Mouse (Mus musculus) T-helper 2 cell (primary cell): ENCODE measurements around the gene Serpinf1.
"Not testable (repeated sequence)": the region's sequence is repeated elsewhere in the genome, so short reads cannot be mapped to it uniquely, and the experiment has no call there.

Experiments used
- in situ Hi-C: fragments of 300-600 bp; cut with MboI, MseI; formaldehyde crosslinking; loops from one replicate; pipeline ENCODE4 v1.15.1; 2025; ENCODE audit warnings: high pct_unique_total_duplicates

The Serpinf1 gene

GRCm38 (mm10) chr11:75422013-75422792 lies at the start of gene Serpinf1:
Gene Serpinf1 (minus strand): TSS chr11:75422701.
- in situ Hi-C loops, result no loop called here

DNA sequence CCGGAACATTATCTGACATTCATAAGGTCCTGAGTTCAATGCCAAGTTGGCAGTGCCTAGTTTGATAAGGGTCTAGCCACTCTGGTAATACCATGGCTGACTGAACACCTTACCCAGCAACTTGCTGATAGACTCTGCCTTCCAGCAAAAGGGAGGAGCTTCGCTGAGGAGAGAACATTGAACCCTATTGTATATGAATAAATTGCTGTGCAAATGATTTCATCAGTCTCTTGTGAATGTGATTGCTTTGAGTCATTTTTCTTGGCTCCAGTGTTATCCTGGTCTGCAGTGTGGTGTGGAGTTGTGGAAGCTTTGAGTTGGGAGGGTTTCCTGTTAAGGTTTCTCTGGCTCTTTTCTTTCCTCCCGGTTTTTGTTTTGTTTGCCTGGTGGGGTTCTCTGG lies 48.2 kb upstream of the Serpinf1 start:
- in situ Hi-C loops, result no loop called here

- in situ Hi-C loops, result no loop called here
Measured at GRCm38 (mm10) chr11:75469261-75469660, 46.8 kb upstream of the Serpinf1 start.

DNA sequence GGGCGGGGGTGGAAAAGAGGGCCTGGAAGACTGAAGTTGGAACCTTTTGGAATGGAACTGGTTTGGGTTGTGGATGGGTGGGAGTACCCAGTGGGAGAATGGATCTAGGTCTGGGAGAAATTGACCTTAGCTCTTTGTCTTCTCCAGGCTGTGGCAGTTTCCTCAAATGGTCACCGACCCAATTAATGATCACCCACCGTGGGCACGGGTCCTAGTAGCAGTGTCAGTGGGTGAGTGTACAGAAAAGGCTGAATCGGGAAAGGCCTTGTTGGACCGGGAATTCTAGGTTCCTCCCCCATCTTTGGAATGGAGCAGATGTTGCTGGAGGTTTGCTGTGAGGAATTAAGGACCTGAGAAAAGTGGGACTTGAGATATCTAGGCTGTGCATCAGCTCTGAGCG lies 45.9 kb upstream of the Serpinf1 start:
- in situ Hi-C loops, result no loop called here

DNA sequence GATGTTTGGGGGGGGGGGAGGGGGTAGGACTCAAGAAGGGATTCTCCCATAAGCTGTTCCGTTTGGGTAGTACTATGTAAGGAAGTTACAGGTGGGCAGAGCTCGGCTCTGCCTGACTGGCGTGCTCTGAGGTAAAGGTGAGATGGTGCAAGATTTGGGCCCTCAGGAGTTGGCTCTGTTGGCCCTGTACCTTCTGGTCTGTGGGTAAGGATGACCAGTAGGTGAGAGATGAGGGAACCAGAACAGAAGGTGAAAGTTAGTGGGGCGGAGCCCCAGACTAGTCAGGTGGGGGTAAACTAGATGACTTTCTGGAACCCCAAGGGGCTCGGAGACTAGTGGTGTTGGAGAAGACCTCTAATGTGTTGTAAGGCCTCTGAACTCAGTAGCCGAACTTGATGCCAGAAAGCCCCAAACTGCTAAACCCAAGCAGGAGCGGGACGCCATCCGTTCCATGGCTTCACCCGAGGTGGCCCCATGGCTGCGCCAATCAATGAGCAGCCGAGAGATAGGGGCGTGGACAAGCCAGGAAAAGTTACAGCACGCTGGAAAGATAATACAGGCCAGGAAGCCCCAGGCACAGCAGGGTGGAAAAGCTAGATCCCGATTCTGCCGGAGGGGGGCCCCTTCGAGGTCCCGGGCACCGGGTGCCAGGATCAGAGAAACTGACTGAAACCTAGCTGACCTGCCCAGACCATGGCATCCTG lies 45.2 kb upstream of the Serpinf1 start:
- in situ Hi-C loops, result no loop called here

DNA sequence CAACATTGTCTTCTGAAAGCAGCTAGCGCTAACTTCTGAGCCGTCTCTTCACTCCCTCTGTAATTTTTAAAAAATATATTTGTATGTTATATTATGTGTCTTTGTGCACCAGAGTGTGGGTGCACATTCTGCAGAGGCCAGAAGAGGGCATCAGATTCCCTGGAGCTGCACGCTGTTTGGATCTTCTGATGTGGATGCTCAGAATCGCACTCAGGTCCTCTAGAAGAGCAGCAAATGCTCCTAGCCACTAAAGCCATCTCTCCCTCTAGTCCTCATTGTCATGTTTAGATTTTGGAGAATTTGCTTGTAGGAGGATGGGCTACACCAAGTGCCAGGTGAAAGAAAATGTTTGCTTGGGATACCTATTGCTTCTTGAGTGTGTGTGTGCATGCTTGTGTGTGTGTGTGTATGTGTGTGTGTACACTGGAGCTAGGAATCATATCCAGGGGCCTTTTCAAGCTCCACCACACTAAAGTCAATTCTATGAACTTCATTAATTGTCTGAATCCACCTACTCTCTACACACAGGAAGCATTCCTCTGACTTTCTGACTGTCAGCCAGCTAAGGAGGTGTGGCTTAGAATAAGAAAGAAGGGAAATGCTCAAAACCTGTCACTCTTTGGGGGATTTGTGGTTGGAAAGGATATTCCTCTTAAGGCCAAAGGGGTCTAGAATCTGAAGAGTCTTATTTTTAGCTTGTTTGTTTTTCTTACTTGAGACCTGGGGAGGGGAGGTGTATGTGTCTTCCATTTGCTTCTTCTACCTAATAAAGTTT lies 44.4 kb upstream of the Serpinf1 start:
- in situ Hi-C loops, result no loop called here

DNA sequence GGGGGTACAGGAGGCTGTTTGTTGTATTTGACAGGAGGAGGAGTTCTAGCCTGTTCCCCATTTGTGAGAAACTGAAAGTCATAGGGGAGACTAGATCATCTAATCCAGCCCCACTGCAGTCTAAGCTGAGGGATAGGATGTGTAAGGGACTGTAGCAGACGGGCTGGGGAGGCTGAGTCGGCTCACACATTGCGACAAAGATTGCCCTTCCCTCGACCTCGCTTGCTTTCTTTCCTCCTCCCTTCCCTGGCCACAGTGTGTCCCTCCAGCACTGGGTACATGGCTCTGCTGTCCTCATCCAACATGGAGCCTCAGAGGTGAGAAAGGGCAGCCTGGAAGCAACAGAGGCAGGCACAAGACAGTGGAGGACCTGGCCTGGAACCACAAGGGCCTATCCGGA lies 42.5 kb upstream of the Serpinf1 start:
- in situ Hi-C loops, result no loop called here

DNA sequence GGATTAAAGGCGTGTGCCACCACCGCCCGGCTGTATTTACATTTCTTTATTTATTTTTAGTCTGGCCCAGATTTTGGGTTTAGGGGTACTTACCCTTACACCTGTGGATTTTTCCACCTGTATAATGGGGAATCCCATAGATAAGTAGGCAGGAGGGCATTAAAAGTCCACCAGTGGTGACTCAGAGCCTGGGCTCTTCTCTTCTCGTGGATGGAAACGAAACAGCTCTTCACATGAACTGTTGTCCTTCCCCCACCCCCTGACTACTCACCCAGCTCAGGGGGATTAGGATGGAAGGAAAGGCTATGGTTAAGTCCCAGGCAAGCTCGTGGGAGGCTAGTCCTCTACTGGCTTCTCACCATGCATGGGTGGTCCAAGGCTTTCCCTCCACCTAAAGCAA lies 41.9 kb upstream of the Serpinf1 start:
- in situ Hi-C loops, result no loop called here

- in situ Hi-C loops, result no loop called here
Measured at GRCm38 (mm10) chr11:75463624-75464023, 41.1 kb upstream of the Serpinf1 start.

- in situ Hi-C loops, result no loop called here
Measured at GRCm38 (mm10) chr11:75462865-75463336, 40.4 kb upstream of the Serpinf1 start.

GRCm38 (mm10) chr11:75462253-75462783 lies 39.8 kb upstream of the Serpinf1 start:
- in situ Hi-C loops, result no loop called here

DNA sequence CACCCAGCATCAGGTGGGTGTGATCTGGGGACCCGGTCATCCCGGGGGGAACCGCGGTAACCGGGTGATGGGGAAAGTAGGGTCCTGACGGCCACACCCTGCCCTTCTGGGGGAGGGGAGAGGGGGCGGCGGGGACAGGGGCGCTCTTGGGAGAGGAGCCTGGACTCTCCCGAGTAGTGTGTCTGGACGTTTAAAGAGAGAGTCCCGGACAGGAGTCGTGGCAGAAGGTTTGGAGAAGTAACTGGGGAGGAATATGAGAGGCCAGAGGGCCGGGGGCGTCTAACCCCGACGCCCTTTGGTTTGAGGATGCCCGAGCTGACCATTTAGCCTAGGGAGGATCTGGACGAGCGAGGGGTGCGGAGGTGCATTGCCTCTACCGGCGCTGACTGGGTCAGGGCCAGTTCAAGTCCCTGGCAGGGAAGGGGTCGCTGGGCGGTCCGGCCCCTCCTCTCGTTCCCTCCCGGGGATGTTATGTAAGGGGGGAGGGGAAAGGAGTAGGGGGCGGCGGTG lies 39.3 kb upstream of the Serpinf1 start:
- in situ Hi-C loops, result no loop called here

DNA sequence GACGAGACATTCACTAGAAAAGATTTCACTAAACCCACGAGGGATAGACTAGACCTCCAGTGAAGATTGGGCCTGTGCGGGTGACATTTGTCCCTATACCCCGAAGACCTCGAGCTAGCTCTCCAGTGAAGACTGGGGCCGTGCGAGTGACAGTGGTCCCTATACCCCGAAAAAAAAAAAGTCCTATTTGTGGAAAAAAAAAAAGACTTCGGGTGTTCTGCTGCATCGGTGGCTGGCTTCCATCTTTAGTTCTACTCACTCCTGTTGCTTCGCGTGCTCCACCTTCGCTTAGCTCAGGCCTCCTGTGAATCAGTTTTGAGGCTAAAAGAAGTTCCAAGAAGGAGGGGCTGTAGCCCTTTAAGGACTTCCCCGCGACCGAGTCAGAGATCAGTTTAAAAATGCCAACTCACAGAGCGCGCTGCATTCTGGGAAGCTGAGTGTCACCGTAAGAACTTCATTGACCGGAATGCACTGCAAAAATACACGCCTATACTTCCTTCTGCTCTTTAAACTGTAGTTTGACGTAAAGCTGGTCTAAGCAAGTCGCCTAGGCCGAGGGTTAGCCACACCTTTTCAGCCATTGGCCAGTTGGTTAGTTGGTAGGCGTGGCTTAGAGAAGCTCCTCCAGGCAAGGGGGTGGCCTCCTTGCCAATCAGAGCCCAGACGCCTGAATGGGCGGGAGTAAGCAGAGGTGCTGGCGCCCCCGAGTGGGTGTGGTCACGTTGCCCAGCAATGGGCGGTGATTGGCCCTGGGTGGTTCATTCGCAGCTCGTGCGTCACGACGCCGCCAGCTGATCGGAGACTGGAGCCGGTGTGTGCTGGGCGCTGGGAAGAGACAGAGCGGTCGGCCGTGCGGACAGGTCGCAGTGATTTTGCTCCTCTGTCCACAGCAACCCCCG lies 38.6 kb upstream of the Serpinf1 start, which contains the start of gene Tlcd2:
Gene Tlcd2 (plus strand): TSS at position 872 of the 899 bp plus-strand sequence.
- in situ Hi-C loops, result no loop called here

- in situ Hi-C loops, result no loop called here
Measured at GRCm38 (mm10) chr11:75460103-75460843, 37.8 kb upstream of the Serpinf1 start.

DNA sequence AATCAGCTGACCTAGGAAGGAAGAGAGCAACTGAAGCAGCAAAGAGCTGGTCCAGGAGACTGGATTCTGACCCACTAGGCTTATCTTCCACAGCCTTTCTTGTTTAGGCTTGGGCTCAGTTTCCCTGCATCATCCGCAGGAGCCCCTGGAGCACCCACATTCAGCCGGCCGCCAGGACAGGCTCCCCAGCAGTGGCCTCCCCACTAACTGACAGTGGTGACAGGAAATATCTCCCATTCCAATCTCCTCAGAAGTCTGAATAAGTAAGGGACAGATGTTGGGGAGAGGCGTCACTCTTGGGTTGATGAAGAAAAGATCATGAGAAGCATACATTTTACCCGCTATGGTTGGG lies 37.2 kb upstream of the Serpinf1 start:
- in situ Hi-C loops, result no loop called here

- in situ Hi-C loops, result no loop called here
Measured at GRCm38 (mm10) chr11:75459141-75459711, 36.7 kb upstream of the Serpinf1 start.

GRCm38 (mm10) chr11:75458628-75459041 lies 36.1 kb upstream of the Serpinf1 start:
- in situ Hi-C loops, result no loop called here

DNA sequence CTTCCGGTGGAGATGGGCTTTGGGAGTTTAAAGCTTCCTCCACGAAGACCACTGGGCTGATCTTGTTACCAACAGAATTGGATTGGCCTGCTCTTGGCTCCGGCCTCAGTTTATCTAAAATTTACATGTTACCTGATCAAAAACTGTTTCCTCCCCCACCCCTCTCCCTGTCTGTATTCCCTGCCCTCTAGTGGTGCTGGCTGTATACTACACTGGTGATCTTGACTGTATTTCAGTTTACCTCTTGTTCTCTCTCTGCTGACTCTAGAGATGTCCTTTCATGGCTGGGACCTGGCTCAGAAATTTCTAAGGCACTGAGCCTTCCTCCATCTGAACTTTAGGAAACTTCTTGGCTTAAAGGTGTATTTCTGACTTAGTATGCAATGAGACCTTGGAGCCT lies 35.7 kb upstream of the Serpinf1 start:
- in situ Hi-C loops, result no loop called here

DNA sequence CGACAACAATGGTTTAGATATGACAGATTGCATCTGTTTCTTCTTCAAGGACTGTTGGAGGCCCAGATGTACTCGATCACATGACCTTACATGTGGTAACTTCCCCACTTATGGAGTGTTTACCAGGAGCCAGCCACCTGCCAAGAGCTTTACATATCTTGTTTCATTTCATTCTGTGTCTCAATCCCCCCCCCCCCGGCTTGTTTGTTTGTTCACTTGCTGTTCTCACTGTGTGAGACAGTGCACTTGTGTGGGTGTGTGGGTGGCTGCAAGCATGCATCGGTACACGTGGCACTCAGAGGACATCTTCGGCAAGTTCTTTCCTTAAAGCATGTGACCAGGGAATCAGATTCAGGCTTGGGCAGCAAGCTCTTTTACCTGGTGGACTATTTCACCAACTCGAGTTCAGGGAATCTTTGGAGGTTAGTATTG lies 34.0 kb upstream of the Serpinf1 start:
- in situ Hi-C loops, result no loop called here

GRCm38 (mm10) chr11:75455971-75456370 lies 33.5 kb upstream of the Serpinf1 start:
- in situ Hi-C loops, result not testable (repeated sequence)
